Mouse (Mus musculus) heart, embryonic 12.5 days (tissue): ENCODE results near the gene Pdlim3. TPM values are rescaled to one million over a fixed set of nuclear protein-coding genes. Genes with fewer than 3 reads are reported as not detected.
A peak's percentile ranks its signal among the peaks of the same experiment; 100 is the strongest.
"Not testable (repeated sequence)": the region's sequence is repeated elsewhere in the genome, so short reads cannot be mapped to it uniquely, and the experiment has no call there.

Experiments
- ATAC-seq: fragments of 200-750 bp; cut with Nextera tagmentation; 2 replicates; pipeline ENCODE4 v1.8.0; 2017; ENCODE audit warnings: moderate TSS enrichment, moderate library complexity; ENCODE audit not compliant: insufficient number of reproducible peaks, low FRiP score
- H3K27ac ChIP-seq: fragments of 300-500 bp; sonication (generic); 2 replicates; pipeline ENCODE4 v1.5.1; 2016; ENCODE audit warnings: mild to moderate bottlenecking, moderate library complexity; ENCODE audit not compliant: poor library complexity, severe bottlenecking
- H3K27me3 ChIP-seq: fragments of 300-500 bp; sonication (generic); replicated peaks from 2 replicates; pipeline ENCODE4 v1.6.1; 2016; ENCODE audit warnings: mild to moderate bottlenecking, moderate library complexity
- H3K36me3 ChIP-seq: fragments of 300-500 bp; sonication (generic); 2 replicates; pipeline ENCODE4 v1.6.1; 2016; ENCODE audit warnings: mild to moderate bottlenecking, moderate library complexity
- H3K4me1 ChIP-seq: fragments of 300-500 bp; sonication (generic); replicated peaks from 2 replicates; pipeline ENCODE4 v1.6.1; 2016; ENCODE audit warnings: mild to moderate bottlenecking
- H3K4me2 ChIP-seq: fragments of 300-500 bp; sonication (generic); 2 replicates; pipeline ENCODE4 v1.6.1; 2016; ENCODE audit warnings: mild to moderate bottlenecking, moderate library complexity
- H3K4me3 ChIP-seq: fragments of 300-500 bp; sonication (generic); 2 replicates; pipeline ENCODE4 v1.5.1; 2016; ENCODE audit warnings: mild to moderate bottlenecking
- H3K9ac ChIP-seq: fragments of 300-500 bp; sonication (generic); 2 replicates; pipeline ENCODE4 v1.6.1; 2016; ENCODE audit warnings: mild to moderate bottlenecking, moderate library complexity
- H3K9me3 ChIP-seq: fragments of 300-500 bp; sonication (generic); replicated peaks from 2 replicates; pipeline ENCODE4 v1.6.1; 2016; ENCODE audit warnings: mild to moderate bottlenecking, moderate library complexity
- WGBS: fragments of 180-500 bp; shearing (Covaris S2); methylation state at CpG from one replicate; pipeline ENCODE4 v1.1.7; 2016; 5-methylcytosine and 5-hydroxymethylcytosine counted together
- polyA plus RNA-seq: library from polyadenylated mRNA; unstranded; fragments of >200 nt; fragmentation: Nextera tagmentation; extraction: Ambion mirVana; gene quantifications from 2 replicates; pipeline ENCODE4 v1.2.1, GENCODE M21; 2016

Gene Pdlim3
- polyA plus RNA-seq: 336 and 344 TPM in 2 replicates

DNA sequence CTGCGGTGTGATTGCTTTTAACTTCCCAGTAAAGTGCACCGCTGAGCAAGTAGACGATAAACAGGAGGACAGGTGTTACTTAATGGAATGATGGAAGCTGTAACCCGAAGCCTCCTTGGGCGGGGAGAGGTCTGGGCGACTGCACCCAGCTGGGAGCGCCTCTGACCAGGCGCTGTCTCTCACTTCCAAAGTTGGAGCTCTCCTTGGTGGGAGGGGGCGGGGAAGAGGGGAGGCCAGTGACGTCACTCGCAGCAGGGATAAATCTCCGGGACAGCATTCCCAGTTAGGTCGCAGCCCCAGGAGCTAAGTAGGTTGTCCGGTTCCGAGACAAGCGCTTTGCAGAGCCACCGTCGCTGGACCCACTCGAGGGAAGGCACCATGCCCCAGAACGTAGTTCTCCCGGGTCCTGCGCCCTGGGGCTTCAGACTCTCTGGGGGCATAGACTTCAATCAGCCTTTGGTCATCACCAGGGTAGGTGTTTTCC is at the start of gene Pdlim3:
Gene Pdlim3 (plus strand): TSS at position 260 of the 484 bp plus-strand sequence.
- Histone ChIP-seq H3K9ac (peak within 1 kb of the TSS; percentile 84), H3K4me1 (peaks cover 32% of the 10 kb centered on the region), H3K36me3 (0 out of 2 replicates have a peak, but pooled peaks cover 2% of the 10 kb centered on the region), H3K9me3 (no peaks in the 10 kb centered on the region), H3K27me3 (no peaks in the 10 kb centered on the region), H3K4me2 (peak within 1 kb of the TSS; percentile 72), H3K27ac (peak within 1 kb of the TSS; percentile 96), H3K4me3 (peak within 1 kb of the TSS; percentile 64)
- WGBS: under 1% methylated on average over 22 of the region's 22 CpGs
- ATAC-seq: peak; percentile 88

- no peak for ATAC-seq
- Histone ChIP-seq H3K27ac (peak overlapping the region; percentile 82), H3K4me1 (peaks cover 38% of the 10 kb centered on the region), H3K36me3 (no peaks in the 10 kb centered on the region), H3K4me2 (no peak overlapping the region), H3K4me3 (no peak overlapping the region), H3K9me3 (no peaks in the 10 kb centered on the region), H3K9ac (no peak overlapping the region), H3K27me3 (no peaks in the 10 kb centered on the region)
- 84% methylated on average over 5 of the region's 5 CpGs for WGBS
Observed at GRCm38 (mm10) chr8:45843306-45843705, 42.0 kb upstream of the Pdlim3 start.

DNA sequence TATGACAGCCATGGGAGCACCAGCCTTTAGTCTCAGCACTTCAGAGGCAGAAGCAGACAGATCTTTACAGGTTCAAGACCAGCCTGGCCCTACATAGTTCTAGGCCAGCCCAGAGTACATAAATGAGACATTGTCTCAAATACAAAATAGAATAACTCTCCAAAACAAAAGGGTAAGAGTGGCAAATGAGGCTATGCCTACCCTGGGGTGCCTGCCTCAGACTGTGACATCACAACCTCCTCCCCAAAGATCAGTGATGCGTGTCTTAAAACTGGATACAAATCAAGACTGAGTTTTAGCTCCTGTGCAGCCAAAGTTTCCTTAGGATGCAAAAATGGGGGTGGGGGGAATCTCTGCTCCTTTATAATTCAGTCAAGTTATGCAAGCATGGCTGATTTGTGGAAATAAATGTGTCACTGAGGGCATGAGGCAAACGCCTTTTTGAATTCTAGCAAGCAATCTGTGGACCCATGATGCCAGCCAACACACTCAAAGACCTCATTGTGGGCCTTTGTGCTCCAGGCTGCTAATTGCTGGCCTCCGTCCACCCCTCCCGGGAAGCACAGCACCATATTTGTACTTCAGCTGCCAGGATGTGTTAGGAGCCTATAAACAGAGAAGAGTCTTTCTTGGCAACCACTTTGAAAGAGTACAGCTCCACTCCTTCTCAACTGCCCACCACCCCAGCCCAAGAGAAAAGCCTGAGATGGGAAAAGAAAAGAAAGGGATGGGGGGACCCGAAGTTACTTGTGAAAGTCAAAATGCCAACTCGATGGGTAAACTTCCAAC is 41.0 kb upstream of the Pdlim3 start:
- 45% methylated on average over 6 of the region's 6 CpGs for WGBS
- peaks cover 33% of the 10 kb centered on the region for H3K4me1 ChIP-seq
- H3K9me3 ChIP-seq: no peaks in the 10 kb centered on the region
- H3K36me3 ChIP-seq: no peaks in the 10 kb centered on the region
- H3K9ac ChIP-seq: no peak overlapping the region
- H3K27me3 ChIP-seq: no peaks in the 10 kb centered on the region
- peak; percentile 18; the same call in 1 of the 2 replicates for ATAC-seq
- H3K4me2 ChIP-seq: no peak overlapping the region
- peak overlapping the region; percentile 82 for H3K27ac ChIP-seq
- H3K4me3 ChIP-seq: no peak overlapping the region

DNA sequence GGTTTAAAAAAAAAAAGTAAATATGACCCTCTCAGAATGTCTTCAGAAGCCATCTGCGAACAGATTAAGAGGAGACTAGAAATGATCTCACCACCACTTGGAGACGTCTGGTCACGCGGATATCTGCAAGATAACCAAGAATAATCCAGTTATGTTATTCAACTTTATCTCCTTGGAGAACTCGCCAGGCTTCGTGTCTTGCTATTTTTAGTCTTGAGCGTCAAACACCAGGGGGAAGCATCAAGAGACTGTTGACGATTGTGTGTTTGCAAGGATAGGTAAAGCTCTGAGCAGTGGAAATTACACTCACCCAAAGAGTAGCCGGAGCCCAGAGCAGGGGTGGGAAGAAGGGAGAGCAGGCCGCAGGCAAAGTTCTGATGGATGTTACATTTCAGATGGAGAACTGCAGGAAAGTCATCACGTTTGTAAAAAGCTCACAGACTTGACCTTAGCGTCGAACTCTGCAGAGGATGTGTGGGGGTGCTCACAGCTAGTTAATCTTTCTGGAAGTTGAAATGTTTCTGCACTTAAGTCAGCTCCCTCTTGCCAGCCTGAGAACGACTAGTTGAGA is 40.3 kb upstream of the Pdlim3 start:
- H3K4me2 ChIP-seq: peak overlapping the region; percentile 2; the same call in 1 of the 2 replicates
- ATAC-seq: peak; percentile 64
- peak overlapping the region; percentile 82 for H3K27ac ChIP-seq

GRCm38 (mm10) chr8:45845906-45846305 is 39.4 kb upstream of the Pdlim3 start:
- no peak overlapping the region for H3K4me3 ChIP-seq
- no peaks in the 10 kb centered on the region for H3K36me3 ChIP-seq
- no peaks in the 10 kb centered on the region for H3K27me3 ChIP-seq
- H3K9ac ChIP-seq: no peak overlapping the region
- H3K27ac ChIP-seq: peak overlapping the region; percentile 82
- ATAC-seq: no peak
- 56% methylated on average over 4 of the region's 4 CpGs for WGBS
- peaks cover 29% of the 10 kb centered on the region for H3K4me1 ChIP-seq
- H3K9me3 ChIP-seq: no peaks in the 10 kb centered on the region
- H3K4me2 ChIP-seq: no peak overlapping the region

More for the DNA sequence above, 40.3 kb upstream of the Pdlim3 start:
- 9% methylated on average over 14 of the region's 14 CpGs for WGBS
- Histone ChIP-seq H3K4me1 (peaks cover 32% of the 10 kb centered on the region), H3K36me3 (no peaks in the 10 kb centered on the region), H3K9me3 (no peaks in the 10 kb centered on the region), H3K4me3 (no peak overlapping the region), H3K9ac (no peak overlapping the region), H3K27me3 (no peaks in the 10 kb centered on the region)

GRCm38 (mm10) chr8:45855118-45855517 is 30.1 kb upstream of the Pdlim3 start:
- no peaks in the 10 kb centered on the region for H3K9me3 ChIP-seq
- no peaks in the 10 kb centered on the region for H3K36me3 ChIP-seq
- 85% methylated on average over 4 of the region's 4 CpGs for WGBS
- no peak overlapping the region for H3K27ac ChIP-seq
- no peak for ATAC-seq
- no peak overlapping the region for H3K4me2 ChIP-seq
- no peak overlapping the region for H3K4me3 ChIP-seq
- H3K4me1 ChIP-seq: peaks cover 16% of the 10 kb centered on the region
- no peaks in the 10 kb centered on the region for H3K27me3 ChIP-seq
- no peak overlapping the region for H3K9ac ChIP-seq

DNA sequence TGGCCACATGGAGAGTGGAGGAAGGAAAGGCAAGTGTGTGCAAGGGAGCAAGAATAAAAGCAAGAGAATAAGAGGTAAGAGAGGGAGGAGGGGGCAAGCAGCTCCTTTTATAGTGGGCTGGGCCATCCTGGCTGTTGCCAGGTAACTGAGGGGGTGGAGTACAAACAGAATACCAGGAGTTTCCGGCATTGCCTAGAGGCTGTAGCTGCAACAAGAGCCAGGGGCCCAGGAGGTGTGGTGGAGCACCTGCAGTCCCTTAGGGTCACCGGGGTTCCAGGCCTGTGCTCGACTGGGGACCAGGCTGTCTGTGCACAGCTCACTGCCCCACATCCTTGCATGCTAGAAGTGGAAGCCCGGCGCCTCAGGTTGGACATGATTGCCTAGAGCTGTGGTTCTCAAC is 27.5 kb upstream of the Pdlim3 start:
- H3K9ac ChIP-seq: no peak overlapping the region
- H3K4me3 ChIP-seq: no peak overlapping the region
- H3K27ac ChIP-seq: no peak overlapping the region
- H3K9me3 ChIP-seq: no peaks in the 10 kb centered on the region
- no peak overlapping the region for H3K4me2 ChIP-seq
- H3K27me3 ChIP-seq: no peaks in the 10 kb centered on the region
- H3K36me3 ChIP-seq: no peaks in the 10 kb centered on the region
- 53% methylated on average over 5 of the region's 5 CpGs for WGBS
- peaks cover 16% of the 10 kb centered on the region for H3K4me1 ChIP-seq
- ATAC-seq: peak; percentile 39; the same call in 1 of the 2 replicates

- H3K36me3 ChIP-seq: no peaks in the 10 kb centered on the region
- no peak overlapping the region for H3K4me2 ChIP-seq
- no peak overlapping the region for H3K4me3 ChIP-seq
- peaks cover 13% of the 10 kb centered on the region for H3K4me1 ChIP-seq
- no peaks in the 10 kb centered on the region for H3K9me3 ChIP-seq
- 61% methylated on average over 9 of the region's 9 CpGs for WGBS
- no peak overlapping the region for H3K27ac ChIP-seq
- no peaks in the 10 kb centered on the region for H3K27me3 ChIP-seq
- H3K9ac ChIP-seq: no peak overlapping the region
- no peak for ATAC-seq
Observed at GRCm38 (mm10) chr8:45858391-45858790, 26.9 kb upstream of the Pdlim3 start.

- not testable (repeated sequence) for H3K27me3 ChIP-seq, ATAC-seq, H3K36me3 ChIP-seq, H3K4me2 ChIP-seq, H3K9ac ChIP-seq, H3K4me3 ChIP-seq, H3K9me3 ChIP-seq
- peak overlapping the region; percentile 79 for H3K27ac ChIP-seq
- H3K4me1 ChIP-seq: peaks cover 13% of the 10 kb centered on the region; the same call in 1 of the 2 replicates
- WGBS: 65% methylated on average over 11 of the region's 11 CpGs
Observed at GRCm38 (mm10) chr8:45871587-45871986, 13.7 kb upstream of the Pdlim3 start.

- H3K4me3 ChIP-seq: no peak overlapping the region
- no peaks in the 10 kb centered on the region for H3K9me3 ChIP-seq
- no peaks in the 10 kb centered on the region for H3K36me3 ChIP-seq
- peak; percentile 51 for ATAC-seq
- no peak overlapping the region for H3K4me2 ChIP-seq
- H3K27me3 ChIP-seq: no peaks in the 10 kb centered on the region
- WGBS: 60% methylated on average over 7 of the region's 7 CpGs
- peak overlapping the region; percentile 79 for H3K27ac ChIP-seq
- H3K9ac ChIP-seq: no peak overlapping the region
- H3K4me1 ChIP-seq: peaks cover 13% of the 10 kb centered on the region; the same call in 1 of the 2 replicates
Observed at GRCm38 (mm10) chr8:45872077-45872476, 13.2 kb upstream of the Pdlim3 start.

- H3K9me3 ChIP-seq: peaks cover 3% of the 10 kb centered on the region; the same call in 1 of the 2 replicates
- ATAC-seq: peak; percentile 80
- peak overlapping the region; percentile 80 for H3K27ac ChIP-seq
- no peaks in the 10 kb centered on the region for H3K27me3 ChIP-seq
- H3K4me1 ChIP-seq: peaks cover 13% of the 10 kb centered on the region; the same call in 1 of the 2 replicates
- 47% methylated on average over 10 of the region's 10 CpGs for WGBS
- H3K4me2 ChIP-seq: no peak overlapping the region
- no peak overlapping the region for H3K9ac ChIP-seq
- H3K36me3 ChIP-seq: no peaks in the 10 kb centered on the region
- H3K4me3 ChIP-seq: no peak overlapping the region
Observed at GRCm38 (mm10) chr8:45874945-45875626, 10.2 kb upstream of the Pdlim3 start.
